Mouse (Mus musculus): ENCODE measurements at regions not wholly inside any gene's neighbourhood (a gene's known extent, or its start where the extent isn't known, plus 50 kb on each side); places are given as distances from the start of the nearest gene placed in this dataset.
A peak's percentile ranks its signal among the peaks of the same experiment; 100 is the strongest.

DNA sequence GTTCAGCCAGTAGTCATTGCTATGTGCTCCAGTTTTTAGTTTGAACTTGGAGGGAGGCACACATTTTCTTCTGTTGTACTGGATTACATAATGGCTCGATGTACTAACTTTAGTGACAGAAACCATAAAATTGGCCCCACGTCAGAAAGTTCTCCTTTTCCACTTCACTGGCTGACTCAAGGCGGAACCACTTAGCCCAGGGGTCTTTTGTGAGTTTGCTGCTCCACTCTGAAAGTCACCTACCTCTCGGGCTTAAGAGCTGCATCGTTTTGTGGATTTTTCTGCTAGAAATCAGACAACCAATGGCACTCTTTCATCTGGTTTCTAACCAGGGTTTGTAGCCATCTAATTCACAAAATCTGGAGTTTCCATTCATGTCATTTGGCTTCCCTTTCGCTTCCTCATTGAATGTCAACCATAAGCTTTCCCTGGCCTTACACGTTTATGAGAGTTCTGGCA is 304.8 kb upstream of the Cited2 start:
- DNase-seq (ENCODE audit: low read depth, low spot score) = no peak

DNA sequence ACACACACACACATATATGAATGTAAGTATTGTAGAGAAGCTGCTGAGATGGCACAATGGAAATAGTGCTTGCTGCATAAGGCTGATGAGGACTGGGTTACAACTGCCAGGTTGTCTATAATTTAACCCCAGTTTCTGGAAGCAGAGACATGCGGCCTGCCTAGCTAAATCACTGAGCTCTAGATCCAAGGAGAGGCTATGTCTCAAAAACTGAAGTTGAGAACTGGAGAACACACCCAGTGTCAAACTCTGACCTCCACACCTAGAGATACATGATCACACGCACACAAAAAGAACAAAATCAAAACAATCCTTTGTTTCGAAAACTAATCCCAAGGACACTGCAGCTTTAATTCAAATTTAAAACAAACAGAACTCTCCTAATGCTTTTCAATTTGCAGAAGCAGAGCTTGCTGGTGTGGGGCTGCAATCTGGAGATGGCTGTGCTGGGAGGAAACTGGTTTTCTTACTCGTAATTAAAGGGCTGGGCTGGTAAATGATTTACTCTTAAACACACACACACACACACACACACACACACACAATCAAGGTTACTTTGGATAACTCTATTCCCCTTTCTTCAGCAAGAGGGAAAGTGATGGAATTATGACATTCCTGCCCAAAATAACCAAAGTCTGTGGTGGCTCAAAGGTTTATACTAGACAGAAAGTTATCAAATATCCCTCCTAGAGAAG is 299.3 kb upstream of the Cited2 start:
- no peak for DNase-seq (ENCODE audit: low read depth, low spot score)

DNA sequence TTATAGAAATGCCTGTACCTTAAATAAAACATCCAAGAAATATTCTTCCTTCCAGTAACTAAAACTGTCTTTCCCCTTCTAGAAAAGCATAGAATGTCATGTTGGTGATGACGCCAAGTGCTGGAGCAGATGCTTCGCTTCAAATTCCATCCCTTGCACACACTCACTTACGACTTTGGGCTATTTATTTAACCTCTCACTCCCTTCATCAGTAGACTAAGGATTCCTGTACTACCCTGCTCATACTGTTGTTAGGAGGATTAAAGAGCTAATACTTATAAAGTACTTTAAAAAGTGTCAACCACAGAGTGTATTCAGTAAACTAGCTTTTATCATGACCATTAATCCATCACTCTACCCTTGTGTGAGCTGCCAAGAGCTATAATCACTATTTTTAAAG is 296.8 kb upstream of the Cited2 start:
- no peak for DNase-seq (ENCODE audit: low read depth, low spot score)

DNA sequence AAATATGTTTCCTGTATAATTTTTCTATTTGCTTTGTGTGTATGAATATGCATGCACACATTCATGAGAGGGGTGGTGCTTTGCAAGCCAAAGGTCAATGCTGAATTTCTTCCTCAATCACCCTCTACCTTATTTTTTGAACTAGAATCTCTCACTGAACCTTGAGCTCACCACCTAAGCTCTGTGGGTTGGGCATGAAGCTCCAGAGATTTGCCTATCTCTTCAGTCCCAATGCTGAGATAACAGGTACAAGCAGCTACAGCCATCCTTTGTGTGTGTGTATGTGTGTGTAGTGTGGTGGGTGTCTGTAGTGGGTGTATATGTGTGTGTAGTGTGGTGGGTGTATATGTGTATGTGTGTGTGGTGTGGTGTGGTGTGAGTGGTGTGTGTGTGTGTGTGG is 295.7 kb upstream of the Cited2 start:
- DNase-seq (ENCODE audit: low read depth, low spot score) = no peak

DNA sequence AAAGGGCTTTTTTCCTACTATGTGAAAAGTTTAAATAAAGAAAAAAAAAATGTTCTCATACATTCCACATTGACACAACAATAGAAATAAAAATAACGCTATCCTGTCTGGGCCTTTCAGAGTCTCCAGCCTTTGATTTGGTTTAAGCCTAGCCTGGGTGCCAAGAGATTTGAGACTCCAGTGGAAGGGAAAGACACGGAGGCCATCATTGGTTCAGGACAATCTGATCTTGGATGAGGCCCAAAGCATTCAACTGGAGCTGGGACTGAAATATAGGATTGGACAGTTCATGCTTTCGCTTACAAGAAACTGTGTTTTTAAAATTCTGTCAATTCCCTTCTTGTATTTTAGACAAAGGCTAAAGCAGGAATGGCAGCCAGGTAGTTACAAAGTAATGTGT is 294.7 kb upstream of the Cited2 start:
- DNase-seq (ENCODE audit: low read depth, low spot score) = no peak

DNA sequence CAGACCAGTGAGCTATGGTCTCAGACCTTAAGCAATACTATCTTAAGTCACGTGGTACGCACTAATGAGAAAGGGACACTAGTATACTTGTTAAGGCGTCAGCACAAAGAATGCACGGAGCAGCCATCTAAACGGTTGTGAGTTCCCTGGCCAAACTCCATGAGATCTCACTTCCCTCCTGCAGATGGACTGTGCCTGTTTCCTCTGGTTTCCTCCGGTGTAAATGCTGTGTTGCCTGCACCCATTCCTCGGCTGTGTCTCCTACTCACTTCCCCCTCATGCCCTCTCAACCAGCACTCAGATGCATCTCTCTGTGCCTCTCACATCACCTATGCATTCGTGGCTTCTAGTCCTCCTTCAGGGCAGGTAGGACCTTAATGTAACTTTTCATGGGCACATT is 291.9 kb upstream of the Cited2 start:
- DNase-seq (ENCODE audit: low read depth, low spot score) = no peak

DNA sequence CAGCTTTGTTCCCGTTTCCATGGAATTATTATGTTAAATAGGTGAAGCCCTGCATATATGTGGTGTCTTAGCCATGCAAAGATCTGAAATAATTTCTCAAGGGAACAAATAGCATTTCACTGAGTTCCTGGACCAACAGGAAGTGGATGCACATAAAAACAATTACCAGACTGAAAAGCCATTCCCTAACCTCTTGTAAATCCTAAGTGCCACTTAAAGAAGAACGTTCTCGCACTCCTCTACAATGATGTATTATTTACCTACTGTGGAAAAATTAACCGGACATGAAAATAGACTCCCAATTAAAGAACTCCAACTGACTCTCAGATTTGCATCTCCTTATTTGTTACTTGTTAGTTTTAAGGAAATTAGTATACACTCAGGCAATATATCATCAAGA is 288.9 kb upstream of the Cited2 start:
- no peak for DNase-seq (ENCODE audit: low read depth, low spot score)

DNA sequence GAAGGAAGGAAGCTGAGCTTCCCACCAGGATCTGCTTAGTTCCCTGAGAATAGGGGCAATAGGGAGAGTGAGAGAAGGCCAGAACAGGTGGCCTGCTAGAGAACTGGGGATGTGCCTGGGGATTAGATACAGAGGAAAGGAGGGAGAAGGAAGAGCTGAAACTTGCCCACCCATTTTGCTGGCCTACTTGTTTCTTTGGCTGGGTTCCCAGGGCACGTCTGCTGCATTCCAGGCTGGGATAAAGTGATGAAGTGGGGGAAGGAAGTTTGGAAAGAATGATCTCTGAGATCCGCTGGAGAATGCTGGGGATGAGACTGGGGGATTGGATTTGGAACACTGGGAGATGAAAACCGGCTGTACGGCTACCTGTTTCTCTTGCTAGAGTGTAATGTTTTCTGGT is 272.8 kb upstream of the Cited2 start:
- no peak for DNase-seq (ENCODE audit: low read depth, low spot score)

DNA sequence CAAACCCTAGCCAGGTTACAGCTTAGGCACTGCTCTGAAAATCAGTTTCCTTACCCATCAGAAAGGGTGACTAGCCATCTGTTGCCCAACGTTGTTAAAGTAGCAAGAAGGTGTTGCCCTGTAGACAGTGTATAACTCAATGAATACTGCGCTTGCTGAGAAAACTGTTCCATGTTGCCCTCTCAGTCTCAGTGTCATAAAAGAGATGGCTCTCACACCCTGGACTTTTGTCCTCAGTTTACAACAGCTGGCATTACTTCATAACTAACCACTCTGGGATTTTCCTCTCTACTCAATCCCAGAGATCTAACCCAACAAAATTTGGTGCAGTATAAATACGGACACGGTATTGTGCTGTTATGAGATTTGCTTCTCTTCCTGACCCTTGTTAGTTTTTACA is 252.1 kb upstream of the Cited2 start:
- no peak for DNase-seq (ENCODE audit: low read depth, low spot score)

DNA sequence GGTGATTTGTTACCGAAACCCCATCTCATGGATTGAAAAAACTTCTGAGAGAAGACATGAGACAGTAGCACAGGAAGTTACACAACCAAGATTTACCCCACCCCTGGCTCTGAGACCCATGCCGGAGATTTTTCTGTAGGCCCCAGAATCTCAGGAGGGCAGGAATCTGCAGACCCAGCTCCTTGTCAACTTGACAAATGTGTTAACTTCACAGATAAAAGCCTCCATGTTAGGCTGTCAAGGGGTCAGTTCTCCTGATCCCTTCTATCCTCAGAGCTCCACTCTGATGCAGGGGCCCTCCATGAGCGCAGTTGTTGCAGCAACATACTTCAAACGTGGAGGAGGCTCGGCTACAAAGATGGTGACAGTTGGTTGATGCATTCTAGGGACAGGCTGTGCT is 250.5 kb upstream of the Cited2 start:
- DNase-seq (ENCODE audit: low read depth, low spot score) = no peak

DNA sequence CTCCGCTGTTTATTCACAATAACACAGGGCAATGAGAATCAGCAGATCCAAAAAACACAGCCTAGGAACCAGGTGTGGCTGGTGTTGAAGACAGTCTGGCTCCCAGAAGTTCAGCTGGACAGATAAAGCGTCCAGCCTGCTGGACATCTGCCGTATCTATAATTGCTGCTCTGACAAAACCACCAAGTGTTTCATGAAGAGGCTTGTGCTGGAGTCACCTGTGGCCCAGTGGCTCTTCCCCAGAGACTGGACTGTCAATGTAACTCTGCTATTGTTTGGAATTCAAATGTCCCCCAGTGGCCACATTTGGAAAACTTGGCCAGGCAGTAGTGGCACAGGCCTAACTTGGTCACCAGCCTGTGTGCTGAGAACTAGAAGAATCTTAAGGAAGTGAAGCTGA is 247.0 kb upstream of the Cited2 start:
- no peak for DNase-seq (ENCODE audit: low read depth, low spot score)

DNA sequence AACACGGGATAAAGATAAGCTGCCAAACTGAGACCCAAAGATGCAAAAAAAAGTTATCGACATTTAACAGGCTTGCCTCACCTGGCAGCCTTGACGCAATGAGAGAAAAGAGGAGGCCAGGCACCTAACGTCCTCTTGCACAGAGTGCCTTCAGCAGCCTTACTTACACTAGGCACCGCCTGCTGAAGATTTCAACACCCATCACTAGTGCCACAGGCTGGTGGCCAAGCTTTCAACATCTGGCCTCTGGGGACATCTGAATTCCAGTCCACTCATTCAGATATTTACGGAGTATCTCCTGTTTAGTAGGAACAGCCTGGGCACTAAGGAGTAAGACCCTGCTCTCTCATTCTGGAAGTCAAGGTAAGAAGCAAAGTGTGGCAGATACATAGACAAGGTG is 246.3 kb upstream of the Cited2 start:
- no peak for DNase-seq (ENCODE audit: low read depth, low spot score)

DNA sequence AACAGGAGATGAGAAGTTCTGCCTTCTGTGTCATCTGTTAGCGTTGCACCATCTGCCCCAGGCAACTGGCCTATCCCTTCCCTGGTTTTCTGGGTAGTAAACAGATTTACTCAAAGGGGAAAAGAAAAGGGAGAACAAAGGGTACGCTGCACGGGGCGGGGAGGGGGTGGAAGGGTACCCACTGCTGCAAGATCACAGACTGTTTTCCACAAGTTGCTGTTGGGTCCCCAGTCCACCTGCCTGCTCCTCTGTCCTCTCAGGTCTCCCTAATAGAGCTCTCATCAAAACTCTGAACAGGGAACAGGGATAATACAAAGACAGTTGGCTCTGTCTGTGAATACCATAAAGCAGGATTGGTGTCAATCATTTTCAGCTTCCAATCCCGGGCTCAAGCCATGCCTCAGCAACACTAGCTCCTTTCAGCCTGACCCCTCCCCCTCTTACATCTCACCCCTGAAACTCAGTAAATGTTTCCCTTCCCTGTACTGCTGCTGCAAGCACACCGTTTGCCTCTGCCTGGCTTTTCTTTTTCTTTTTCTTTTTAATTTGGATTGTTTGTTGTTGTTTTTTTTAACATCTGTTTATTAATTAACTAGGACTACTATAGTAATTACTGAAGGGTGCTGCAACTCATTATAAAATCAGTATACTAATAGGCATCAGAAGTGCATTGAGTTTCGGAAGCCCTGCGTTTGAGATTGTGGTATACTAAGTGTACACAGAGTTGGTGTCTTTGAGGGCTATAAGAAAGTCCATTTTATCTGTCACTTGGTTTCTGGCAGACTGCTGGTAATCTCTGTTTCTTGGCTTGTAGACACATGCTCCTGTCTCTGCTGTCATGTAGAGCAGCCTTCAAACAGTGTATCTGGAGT is 244.0 kb upstream of the Cited2 start:
- peak; percentile 9 for DNase-seq (ENCODE audit: low read depth, low spot score)

DNA sequence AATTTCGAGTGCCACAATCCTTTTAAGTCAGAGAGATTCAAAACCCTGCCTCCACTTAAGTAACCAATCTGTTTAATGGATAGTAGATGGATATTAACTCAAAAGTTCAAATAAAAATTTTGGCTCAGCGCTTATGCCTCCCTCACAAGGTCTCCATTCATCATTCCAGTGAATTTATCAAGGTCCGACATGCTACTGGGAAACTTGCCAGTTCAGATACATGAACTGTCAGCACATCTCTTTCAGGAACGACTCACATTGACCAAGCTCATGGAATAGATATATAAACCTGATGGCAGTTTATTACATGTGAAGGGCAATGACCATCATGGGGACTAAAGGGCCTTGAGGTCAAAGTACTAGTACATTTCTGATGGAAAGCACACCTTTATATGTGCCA is 240.3 kb upstream of the Cited2 start:
- no peak for DNase-seq (ENCODE audit: low read depth, low spot score)

DNA sequence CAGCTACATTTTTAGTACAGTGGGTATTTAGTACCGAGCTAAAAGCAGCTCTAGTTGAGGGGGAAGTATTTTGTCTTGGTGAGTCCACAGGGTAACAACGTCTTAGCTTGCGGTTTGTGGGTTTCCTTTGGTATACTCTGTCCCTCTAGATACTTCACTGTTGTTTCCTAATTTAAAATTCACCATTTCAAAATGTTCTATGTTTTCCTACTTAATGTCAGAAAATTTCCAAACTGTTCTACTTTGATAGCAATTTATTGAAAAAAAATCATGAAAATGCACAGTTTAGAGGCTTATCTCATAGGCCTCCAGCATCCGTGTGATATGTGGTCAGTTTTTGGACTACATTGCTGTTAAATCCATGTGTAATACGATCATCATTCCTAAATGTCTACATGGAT is 238.0 kb upstream of the Cited2 start:
- no peak for DNase-seq (ENCODE audit: low read depth, low spot score)

DNA sequence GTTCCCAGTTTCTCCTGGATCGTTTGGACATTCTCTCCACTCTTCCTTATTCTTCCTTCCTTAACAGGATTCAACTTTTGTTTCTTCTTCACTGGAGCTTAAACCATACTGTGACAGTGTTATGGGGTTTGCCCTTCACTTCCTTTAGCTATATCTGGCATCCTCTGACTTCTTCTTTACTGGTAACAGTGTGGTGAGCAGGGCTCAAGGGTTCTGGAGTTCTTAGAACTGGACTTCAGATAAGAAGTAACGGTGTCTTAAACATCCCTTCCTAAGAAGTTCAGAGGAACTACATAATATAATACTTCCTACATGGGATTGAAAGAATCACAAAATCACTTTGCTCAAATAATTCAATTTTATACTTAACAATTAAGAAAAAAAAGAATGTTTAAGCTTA is 237.5 kb upstream of the Cited2 start:
- no peak for DNase-seq (ENCODE audit: low read depth, low spot score)

DNA sequence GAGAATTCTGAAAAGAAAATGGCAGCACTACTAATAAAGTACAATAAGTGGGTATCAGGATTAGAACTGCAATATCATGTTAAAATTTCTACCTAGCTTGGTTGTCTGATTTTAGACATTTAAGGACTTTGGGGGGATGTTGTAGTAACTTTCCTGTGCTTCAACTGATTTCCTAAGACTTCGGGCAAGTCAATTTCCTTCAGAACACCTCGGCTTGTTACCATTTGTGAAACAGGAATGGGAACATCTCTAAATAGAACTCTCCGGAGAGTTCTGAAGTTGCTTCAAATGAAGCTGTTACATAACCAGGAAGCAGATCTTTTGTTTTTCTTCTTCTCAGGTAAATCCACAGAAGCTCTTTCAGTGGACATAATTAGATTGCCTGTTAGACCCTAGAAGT is 237.0 kb upstream of the Cited2 start:
- no peak for DNase-seq (ENCODE audit: low read depth, low spot score)

DNA sequence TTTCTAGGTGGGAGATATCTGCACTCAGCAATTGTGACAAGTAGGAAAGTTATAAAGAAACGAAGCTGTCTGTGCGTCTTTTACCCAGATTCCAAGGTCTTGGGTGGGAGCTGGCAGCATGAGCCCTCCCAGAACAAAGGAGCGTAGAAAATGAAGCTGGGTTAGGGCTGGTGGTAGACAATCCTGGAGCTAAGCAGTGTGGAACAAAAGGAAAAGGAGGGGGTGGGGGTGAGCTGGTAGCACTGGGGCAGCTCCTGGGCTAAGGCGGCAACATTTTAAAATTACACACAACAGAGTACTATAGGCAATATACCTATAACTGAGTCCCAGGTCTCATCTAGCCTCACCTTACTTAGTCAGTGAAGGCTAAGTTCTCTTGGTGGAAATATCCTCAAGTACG is 235.6 kb upstream of the Cited2 start:
- no peak for DNase-seq (ENCODE audit: low read depth, low spot score)

DNA sequence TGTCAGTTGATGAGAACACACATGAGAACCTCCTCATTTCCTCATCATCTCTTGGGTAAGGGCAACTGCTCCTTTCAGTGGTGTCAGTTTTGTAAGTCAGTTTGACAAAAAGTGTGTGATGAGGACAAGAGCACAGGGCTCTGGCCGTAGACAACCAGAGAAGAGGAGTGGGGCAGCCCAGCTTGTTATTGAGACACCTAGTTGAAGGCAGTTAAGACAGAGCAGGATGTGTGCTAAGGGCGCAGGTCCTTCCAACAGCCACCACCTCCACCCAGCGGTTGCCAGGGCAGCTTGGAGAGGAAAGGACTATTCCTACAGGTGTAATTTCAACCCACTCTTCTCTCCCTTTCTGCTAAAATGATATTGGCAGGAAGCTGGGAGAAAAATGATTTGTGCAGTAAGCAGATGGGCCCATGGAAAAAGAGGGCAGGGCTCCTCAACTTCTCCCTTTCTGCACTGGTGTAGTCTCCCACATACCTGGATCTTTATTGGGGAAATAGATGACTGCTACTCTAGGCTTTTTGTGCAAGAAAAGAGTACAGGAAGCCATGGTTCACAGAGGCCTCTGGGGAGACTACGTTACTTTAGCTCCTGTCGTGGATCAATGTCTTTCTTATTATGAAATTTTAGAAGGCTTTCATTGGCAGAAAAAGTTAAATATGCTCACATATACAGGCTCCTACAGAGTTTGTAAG is 231.3 kb upstream of the Cited2 start:
- DNase-seq (ENCODE audit: low read depth, low spot score) = no peak

DNA sequence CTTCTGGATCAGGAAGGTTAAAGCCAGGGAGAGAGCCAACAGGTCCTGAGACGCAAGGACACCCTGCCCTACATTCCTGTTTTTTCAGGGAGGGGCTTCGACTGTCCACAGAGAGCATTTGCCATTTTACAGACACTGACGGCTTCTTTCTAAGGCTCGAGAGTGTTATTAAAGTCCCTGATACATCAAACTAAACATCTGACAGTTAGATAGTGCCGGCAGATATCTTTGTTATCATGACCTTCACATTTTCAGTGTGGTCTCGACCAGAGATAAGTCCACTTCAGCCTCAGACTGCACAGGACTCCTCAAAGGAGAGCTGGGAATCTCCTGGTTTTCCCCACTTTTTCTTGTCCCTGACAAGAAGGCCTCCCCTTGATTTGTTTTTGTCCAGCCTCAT is 229.9 kb upstream of the Cited2 start:
- DNase-seq (ENCODE audit: low read depth, low spot score) = no peak

DNA sequence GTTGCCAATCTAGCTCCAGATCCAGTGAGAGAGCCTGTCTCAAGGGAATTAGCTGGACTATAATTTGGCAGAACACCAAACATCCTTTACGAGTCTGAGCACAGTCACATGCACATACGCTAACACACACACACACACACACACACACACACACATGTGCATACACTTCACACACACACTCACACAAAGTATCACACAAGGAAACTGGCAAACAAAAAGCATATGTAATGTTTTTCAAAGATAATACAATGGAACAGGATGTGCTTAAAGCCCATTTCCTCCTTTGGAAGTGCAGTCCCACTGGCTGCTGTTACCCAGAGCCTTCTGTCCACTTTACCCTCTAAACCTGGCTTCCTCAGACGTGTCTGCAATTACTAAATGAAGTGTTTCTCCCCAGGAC is 226.2 kb upstream of the Cited2 start:
- no peak for DNase-seq (ENCODE audit: low read depth, low spot score)

DNA sequence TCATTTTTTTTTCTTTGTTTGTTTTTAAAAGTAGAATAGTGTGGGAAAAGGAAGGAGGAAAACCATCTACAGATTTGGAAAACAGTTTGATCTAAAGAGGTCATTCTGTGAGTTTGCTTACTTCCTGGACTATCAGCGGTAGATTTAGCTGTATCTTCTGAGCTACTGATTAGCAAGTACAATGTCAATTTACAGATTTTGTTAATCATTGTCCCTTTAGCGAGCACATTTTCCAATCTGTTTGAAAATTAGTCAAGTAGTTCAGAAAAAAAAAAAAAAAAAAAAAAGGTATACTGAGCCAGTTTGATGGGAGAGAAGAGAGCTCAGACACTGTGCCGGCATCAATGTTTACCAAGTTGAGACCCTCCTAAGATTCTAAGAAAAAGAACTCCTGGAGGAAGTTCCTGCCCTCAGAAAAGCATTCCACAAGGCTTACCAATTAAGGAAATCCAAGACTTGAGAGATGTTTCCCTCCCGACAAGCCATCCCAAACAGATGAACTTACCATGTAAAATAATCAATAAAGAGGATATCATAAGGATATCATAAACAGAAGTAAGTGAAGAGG is 212.3 kb upstream of the Cited2 start:
- no peak for DNase-seq (ENCODE audit: low read depth, low spot score)
